Mouse (Mus musculus) lung, adult 2 months (tissue): Measurements from ENCODE around the gene Wdr47.

ENCODE experiments used
- CTCF ChIP-seq: fragments of 200-500 bp; IDR thresholded peaks from 2 replicates; pipeline ENCODE4 v1.5.1; 2011; ENCODE audit warnings: mild to moderate bottlenecking, low read length, control low read depth; ENCODE audit not compliant: insufficient read depth
- POLR2A ChIP-seq: fragments of 200-500 bp; IDR thresholded peaks from 2 replicates; pipeline ENCODE4 v1.6.1; 2011; ENCODE audit warnings: low read depth, mild to moderate bottlenecking, control low read depth, low read length, borderline replicate concordance; ENCODE audit errors: extremely low read depth

DNA sequence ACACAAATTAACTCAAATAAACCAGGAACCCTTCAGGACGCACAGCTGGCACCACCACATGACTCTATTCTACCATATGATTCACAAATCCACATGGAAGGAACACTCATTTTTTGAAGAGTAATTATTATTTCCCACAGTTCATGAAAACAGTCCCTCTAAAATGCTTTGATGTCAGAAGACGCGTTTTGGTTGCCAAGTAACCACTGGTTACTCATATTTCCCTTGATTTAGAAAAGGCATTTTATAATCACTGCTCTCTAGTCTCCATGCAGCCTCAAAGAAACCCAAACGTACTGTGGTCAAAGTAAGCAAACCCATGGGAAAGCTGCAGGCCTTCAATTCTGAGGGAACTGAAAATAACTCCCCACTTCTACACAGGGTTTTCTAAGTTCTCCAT is 98.9 kb downstream of the Wdr47 start:
- TF ChIP-seq CTCF (no peak), POLR2A (no peak)
